In the genomic region with DNA sequence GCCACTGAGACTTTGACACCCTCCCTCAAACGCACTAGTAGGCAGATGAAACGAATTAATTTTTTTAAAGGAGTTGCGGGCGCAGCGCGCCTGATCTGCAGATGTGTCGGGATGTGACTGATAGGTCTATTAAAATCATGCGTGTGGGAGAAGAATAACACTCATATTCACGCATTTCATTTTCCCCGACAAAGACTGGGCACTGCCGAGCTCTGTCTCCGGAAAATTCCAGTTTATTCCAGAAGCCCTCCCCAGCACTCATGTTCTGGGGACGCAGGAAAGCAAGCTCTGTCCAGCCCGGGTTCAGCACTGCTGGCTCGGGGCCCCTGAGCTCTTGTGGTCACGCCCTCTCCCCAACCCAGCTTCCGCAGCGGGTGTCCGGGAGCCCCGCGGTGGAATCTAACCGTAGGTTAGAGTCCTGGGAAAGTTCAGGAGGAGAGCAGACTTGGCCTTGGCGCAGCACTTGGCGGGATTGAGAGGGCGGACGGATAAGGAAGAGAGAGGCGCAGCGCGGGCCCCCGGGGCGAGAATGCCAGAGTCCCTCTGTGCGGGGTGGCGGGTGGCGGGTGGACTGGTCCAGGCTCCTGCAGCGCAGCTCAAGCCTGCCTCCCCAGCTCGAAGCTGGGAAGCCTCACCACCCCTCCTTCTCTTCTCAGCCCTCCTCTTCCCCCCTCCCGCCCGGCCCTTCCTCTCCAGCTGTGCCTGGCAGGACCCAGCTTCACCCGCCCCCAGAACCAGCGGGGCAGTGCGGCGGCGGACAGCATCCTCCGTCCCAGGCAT, we compare ENCODE assay signal across 8 mouse cellular contexts. TPM values are rescaled to one million over a fixed set of nuclear protein-coding genes. Genes with fewer than 3 reads are reported as not detected.
DNase-seq lines count a peak whose midpoint lies in the region; ATAC-seq and TF ChIP-seq lines count a peak whose summit lies in the region.
"Had no signal": no experiment of that assay in that cellular context is flagged by ENCODE, and none has a peak within 500 bp of the region (broad histone marks: within the 10 kb centered on the region; RNA-seq: fewer than 3 reads in every experiment).

No protein-coding gene starts in this region.

- H3K27me3 ChIP-seq in neural tube, embryonic 11.5 days (ENCODE audit: control insufficient read depth, insufficient read depth, low read length), result peaks cover 70% of the 10 kb centered on the region
- peaks cover 96% of the 10 kb centered on the region for H3K27me3 ChIP-seq in forebrain, embryonic 10.5 days (ENCODE audit: poor library complexity, severe bottlenecking)
- H3K27me3 ChIP-seq in kidney, embryonic 14.5 days (ENCODE audit: control insufficient read depth, insufficient read depth, low read length), result peaks cover 99% of the 10 kb centered on the region
- peaks cover 41% of the 10 kb centered on the region for H3K27me3 ChIP-seq in midbrain, postnatal 0 days (ENCODE audit: insufficient read depth, low read length)

- TF ChIP-seq CTCF in midbrain, postnatal 0 days (IDR thresholded peaks at IDR 0.05), result no peak

- ATAC-seq in neural tube, embryonic 11.5 days (ENCODE audit: insufficient read depth, low FRiP score, low TSS enrichment), result peak; percentile 32; the same call in 1 of the 2 replicates
- peak; percentile 25; the same call in 1 of the 2 replicates for ATAC-seq in kidney, embryonic 14.5 days (ENCODE audit: low FRiP score, low TSS enrichment)
- peak; percentile 78 for ATAC-seq in midbrain, postnatal 0 days (ENCODE audit: low FRiP score)

- H3K27ac ChIP-seq in neural tube, embryonic 11.5 days (ENCODE audit: low read depth, low read length), result peak overlapping the region; percentile 79
- peak overlapping the region; percentile 99 for H3K27ac ChIP-seq in forebrain, embryonic 10.5 days
- H3K27ac ChIP-seq in kidney, embryonic 14.5 days (ENCODE audit: low read depth, low read length), result no peak overlapping the region
- peak overlapping the region; percentile 63 for H3K27ac ChIP-seq in midbrain, postnatal 0 days (ENCODE audit: low read depth, low read length)

- no peaks in the 10 kb centered on the region for H3K9me3 ChIP-seq in neural tube, embryonic 11.5 days (ENCODE audit: control insufficient read depth, low read length)
- H3K9me3 ChIP-seq in forebrain, embryonic 10.5 days, result no peaks in the 10 kb centered on the region
- H3K9me3 ChIP-seq in kidney, embryonic 14.5 days (ENCODE audit: control insufficient read depth, low read length), result no peaks in the 10 kb centered on the region
- no peaks in the 10 kb centered on the region for H3K9me3 ChIP-seq in midbrain, postnatal 0 days (ENCODE audit: low read length)

- under 1% methylated on average over 43 of the region's 44 CpGs for WGBS in neural tube, embryonic 11.5 days
- under 1% methylated on average over 43 of the region's 44 CpGs for WGBS in forebrain, embryonic 10.5 days
- under 1% methylated on average over 31 of the region's 44 CpGs for WGBS in kidney, embryonic 14.5 days
- WGBS in midbrain, postnatal 0 days, result 2% methylated on average over 41 of the region's 44 CpGs

- peak overlapping the region; percentile 62 for H3K9ac ChIP-seq in neural tube, embryonic 11.5 days (ENCODE audit: low read length)
- no peak overlapping the region for H3K9ac ChIP-seq in kidney, embryonic 14.5 days (ENCODE audit: low read depth, low read length)
- no peak overlapping the region for H3K9ac ChIP-seq in midbrain, postnatal 0 days (replicated peaks; ENCODE audit: low read length, poor library complexity, severe bottlenecking)

- H3K4me2 ChIP-seq in neural tube, embryonic 11.5 days (ENCODE audit: low read depth), result peak overlapping the region; percentile 67
- peak overlapping the region; percentile 35 for H3K4me2 ChIP-seq in kidney, embryonic 14.5 days (replicated peaks; ENCODE audit: low read depth, low read length)
- H3K4me2 ChIP-seq in midbrain, postnatal 0 days (ENCODE audit: low read depth, low read length, poor library complexity, severe bottlenecking), result peak overlapping the region; percentile 43

- DNase-seq in neural tube, embryonic 11.5 days (ENCODE audit: low spot score), result peak; percentile 74
- no peak for DNase-seq in neural tube, embryonic 10.5 days (ENCODE audit: extremely low spot score, low spot score)
- DNase-seq in forebrain, embryonic 10.5 days (ENCODE audit: extremely low spot score, low spot score), result peak; percentile 76
- DNase-seq in midbrain, postnatal 0 days (ENCODE audit: low spot score), result peak; percentile 71
- DNase-seq in thymus, adult 18-20 months, result no peak
- DNase-seq in thymus, postnatal 25 days, result no peak

- peak overlapping the region; percentile 32 for H3K4me3 ChIP-seq in neural tube, embryonic 11.5 days (ENCODE audit: low read depth, low read length)
- H3K4me3 ChIP-seq in forebrain, embryonic 10.5 days, result peak overlapping the region; percentile 83
- H3K4me3 ChIP-seq in kidney, embryonic 14.5 days (ENCODE audit: low read length), result peak overlapping the region; percentile 19
- peak overlapping the region; percentile 23 for H3K4me3 ChIP-seq in midbrain, postnatal 0 days (ENCODE audit: low read depth, low read length)

- H3K36me3 ChIP-seq in neural tube, embryonic 11.5 days (ENCODE audit: control insufficient read depth, insufficient read depth, low read length), result no peaks in the 10 kb centered on the region
- peaks cover 23% of the 10 kb centered on the region for H3K36me3 ChIP-seq in forebrain, embryonic 10.5 days (replicated peaks)
- H3K36me3 ChIP-seq in kidney, embryonic 14.5 days (ENCODE audit: control insufficient read depth, insufficient read depth, low read length), result no peaks in the 10 kb centered on the region
- no peaks in the 10 kb centered on the region for H3K36me3 ChIP-seq in midbrain, postnatal 0 days (ENCODE audit: insufficient read depth, low read length)

- H3K4me1 ChIP-seq in neural tube, embryonic 11.5 days (ENCODE audit: control insufficient read depth, insufficient read depth, low read length), result peaks cover 28% of the 10 kb centered on the region
- H3K4me1 ChIP-seq in forebrain, embryonic 10.5 days, result peaks cover 69% of the 10 kb centered on the region
- H3K4me1 ChIP-seq in kidney, embryonic 14.5 days (ENCODE audit: control insufficient read depth, insufficient read depth, low read length), result peaks cover 11% of the 10 kb centered on the region
- H3K4me1 ChIP-seq in midbrain, postnatal 0 days (ENCODE audit: insufficient read depth, low read length), result no peaks in the 10 kb centered on the region

RNA-seq across cellular contexts. Expression of gene Sox1, which starts 5.7 kb away (rescaled TPM):
- 1.9 and 2.2 TPM in 2 replicates for polyA plus RNA-seq in neural tube, embryonic 11.5 days (2014; fragmentation: Nextera tagmentation; extraction: Ambion mirVana)
- 4.2 and 4.3 TPM in 2 replicates for polyA plus RNA-seq in forebrain, embryonic 10.5 days (2016; fragmentation: Nextera tagmentation; extraction: Ambion mirVana)
- not detected in 2 replicates for polyA plus RNA-seq in kidney, embryonic 14.5 days (2014; fragmentation: Nextera tagmentation; extraction: Ambion mirVana)
- total RNA-seq in midbrain, postnatal 0 days (2014; rRNA removed), result 16.8 and 17.7 TPM in 2 replicates
- 1.6 and 2.6 TPM in 2 replicates for polyA plus RNA-seq in midbrain, postnatal 0 days (2015; fragmentation: Nextera tagmentation; extraction: Ambion mirVana)
- total RNA-seq: heart, postnatal 10 days had no signal

Comparison
In these comparisons a context has a peak if more than half of its experiments do, and no peak if none do; other contexts are left out.
1. DNase-seq: peak in neural tube, embryonic 11.5 days (single experiment), forebrain, embryonic 10.5 days (single experiment) and midbrain, postnatal 0 days (single experiment); none in neural tube, embryonic 10.5 days (single experiment), thymus, adult 18-20 months (0 of 2) and thymus, postnatal 25 days (single experiment).
2. ATAC-seq: peak in every context shown above with its lines; median percentile 78 in midbrain, postnatal 0 days; 32 in neural tube, embryonic 11.5 days; 25 in kidney, embryonic 14.5 days.
3. H3K4me3 ChIP-seq: peak in every context shown above with its lines; median percentile 83 in forebrain, embryonic 10.5 days; 32 in neural tube, embryonic 11.5 days; 23 in midbrain, postnatal 0 days; 19 in kidney, embryonic 14.5 days.
4. Peak in every context shown above with its lines, with median percentiles within 50 percentile points of each other: H3K4me2 ChIP-seq.